Mouse (Mus musculus): ENCODE measurements at regions not wholly inside any gene's neighbourhood (a gene's known extent, or its start where the extent isn't known, plus 50 kb on each side); places are given as distances from the start of the nearest gene placed in this dataset.

GRCm38 (mm10) chr17:14532979-14533314 lies 161.1 kb downstream of the Thbs2 start:
- ATAC-seq (ENCODE audit: low read depth) = peak; percentile 47
- H3K36me3 ChIP-seq (ENCODE audit: control insufficient read depth, insufficient read depth, low read length) = no peaks in the 10 kb centered on the region
- 65% methylated on average over 4 of the region's 4 CpGs for WGBS
- H3K4me2 ChIP-seq (ENCODE audit: low read depth, low read length) = no peak overlapping the region
- H3K4me3 ChIP-seq (ENCODE audit: low read depth, low read length) = no peak overlapping the region
- no peaks in the 10 kb centered on the region for H3K9me3 ChIP-seq (ENCODE audit: control insufficient read depth, low read length)
- H3K4me1 ChIP-seq (ENCODE audit: control insufficient read depth, insufficient read depth, low read length) = 0 out of 2 replicates have a peak, but pooled peaks cover 5% of the 10 kb centered on the region
- no peak overlapping the region for H3K9ac ChIP-seq (ENCODE audit: low read depth, low read length)
- DNase-seq (ENCODE audit: low spot score) = peak; percentile 58
- H3K27ac ChIP-seq (replicated peaks; ENCODE audit: low read depth, low read length) = peak overlapping the region; percentile 44; the same call in 1 of the 2 replicates
- H3K27me3 ChIP-seq (replicated peaks; ENCODE audit: control insufficient read depth, insufficient read depth, low read length) = no peaks in the 10 kb centered on the region; the same call in 1 of the 2 replicates

GRCm38 (mm10) chr17:14532298-14532978 lies 161.6 kb downstream of the Thbs2 start:
- Histone ChIP-seq H3K9me3 (ENCODE audit: control insufficient read depth, low read length) (no peaks in the 10 kb centered on the region), H3K27me3 (replicated peaks; ENCODE audit: control insufficient read depth, insufficient read depth, low read length) (no peaks in the 10 kb centered on the region; the same call in 1 of the 2 replicates), H3K27ac (replicated peaks; ENCODE audit: low read depth, low read length) (peak overlapping the region; percentile 39; the same call in 1 of the 2 replicates), H3K4me2 (ENCODE audit: low read depth, low read length) (no peak overlapping the region), H3K4me3 (ENCODE audit: low read depth, low read length) (no peak overlapping the region), H3K36me3 (ENCODE audit: control insufficient read depth, insufficient read depth, low read length) (no peaks in the 10 kb centered on the region), H3K4me1 (ENCODE audit: control insufficient read depth, insufficient read depth, low read length) (0 out of 2 replicates have a peak, but pooled peaks cover 5% of the 10 kb centered on the region), H3K9ac (ENCODE audit: low read depth, low read length) (no peak overlapping the region)
- ATAC-seq (ENCODE audit: low read depth) = peak; percentile 77
- DNase-seq (ENCODE audit: low spot score) = peak; percentile 71
- 55% methylated on average over 8 of the region's 8 CpGs for WGBS

DNA sequence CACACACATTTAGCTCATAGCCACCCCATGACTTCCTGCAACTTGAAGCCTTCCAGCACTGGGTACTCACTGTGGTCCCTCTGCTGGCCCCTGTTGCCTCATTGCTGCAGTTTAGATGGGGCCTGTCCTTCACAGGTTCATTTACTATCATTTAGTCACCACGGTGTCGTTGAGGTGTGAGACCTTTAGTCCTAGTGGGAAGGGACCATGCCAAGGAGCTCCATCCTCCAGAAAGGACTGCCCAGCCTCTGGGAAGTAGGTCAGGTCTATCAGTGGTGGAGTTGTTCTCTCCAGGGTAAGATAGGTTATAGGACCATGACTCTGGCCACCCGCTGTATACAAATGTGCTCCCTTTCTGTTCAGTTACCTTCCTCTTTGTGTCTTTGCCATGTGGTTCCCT lies 162.2 kb downstream of the Thbs2 start:
- Histone ChIP-seq H3K27ac (replicated peaks; ENCODE audit: low read depth, low read length) (no peak overlapping the region), H3K4me3 (ENCODE audit: low read depth, low read length) (no peak overlapping the region), H3K27me3 (replicated peaks; ENCODE audit: control insufficient read depth, insufficient read depth, low read length) (no peaks in the 10 kb centered on the region; the same call in 1 of the 2 replicates), H3K9me3 (ENCODE audit: control insufficient read depth, low read length) (no peaks in the 10 kb centered on the region), H3K4me2 (ENCODE audit: low read depth, low read length) (no peak overlapping the region), H3K9ac (ENCODE audit: low read depth, low read length) (no peak overlapping the region), H3K4me1 (ENCODE audit: control insufficient read depth, insufficient read depth, low read length) (0 out of 2 replicates have a peak, but pooled peaks cover 5% of the 10 kb centered on the region), H3K36me3 (ENCODE audit: control insufficient read depth, insufficient read depth, low read length) (no peaks in the 10 kb centered on the region)
- no peak for ATAC-seq (ENCODE audit: low read depth)
- no peak for DNase-seq (ENCODE audit: low spot score)
- WGBS = 92% methylated on average over 3 of the region's 3 CpGs

- no peak overlapping the region for H3K4me3 ChIP-seq (ENCODE audit: low read depth, low read length)
- WGBS = 82% methylated on average over 2 of the region's 2 CpGs
- H3K4me1 ChIP-seq (ENCODE audit: control insufficient read depth, insufficient read depth, low read length) = 0 out of 2 replicates have a peak, but pooled peaks cover 5% of the 10 kb centered on the region
- no peak for ATAC-seq (ENCODE audit: low read depth)
- H3K27ac ChIP-seq (replicated peaks; ENCODE audit: low read depth, low read length) = no peak overlapping the region
- no peaks in the 10 kb centered on the region for H3K36me3 ChIP-seq (ENCODE audit: control insufficient read depth, insufficient read depth, low read length)
- H3K9ac ChIP-seq (ENCODE audit: low read depth, low read length) = no peak overlapping the region
- DNase-seq (ENCODE audit: low spot score) = no peak
- no peaks in the 10 kb centered on the region for H3K9me3 ChIP-seq (ENCODE audit: control insufficient read depth, low read length)
- no peaks in the 10 kb centered on the region; the same call in 1 of the 2 replicates for H3K27me3 ChIP-seq (replicated peaks; ENCODE audit: control insufficient read depth, insufficient read depth, low read length)
- no peak overlapping the region for H3K4me2 ChIP-seq (ENCODE audit: low read depth, low read length)
Measured at GRCm38 (mm10) chr17:14527691-14528090, 166.3 kb downstream of the Thbs2 start.

- no peaks in the 10 kb centered on the region for H3K36me3 ChIP-seq (ENCODE audit: control insufficient read depth, insufficient read depth, low read length)
- H3K27me3 ChIP-seq (replicated peaks; ENCODE audit: control insufficient read depth, insufficient read depth, low read length) = peaks cover 8% of the 10 kb centered on the region
- no peak for DNase-seq (ENCODE audit: low spot score)
- H3K9ac ChIP-seq (ENCODE audit: low read depth, low read length) = no peak overlapping the region
- H3K4me1 ChIP-seq (ENCODE audit: control insufficient read depth, insufficient read depth, low read length) = 0 out of 2 replicates have a peak, but pooled peaks cover 5% of the 10 kb centered on the region
- no peak overlapping the region for H3K4me3 ChIP-seq (ENCODE audit: low read depth, low read length)
- no peak overlapping the region for H3K4me2 ChIP-seq (ENCODE audit: low read depth, low read length)
- no peak for ATAC-seq (ENCODE audit: low read depth)
- no peaks in the 10 kb centered on the region for H3K9me3 ChIP-seq (ENCODE audit: control insufficient read depth, low read length)
- WGBS = 77% methylated on average over 7 of the region's 7 CpGs
- H3K27ac ChIP-seq (replicated peaks; ENCODE audit: low read depth, low read length) = no peak overlapping the region; the same call in 1 of the 2 replicates
Measured at GRCm38 (mm10) chr17:14525255-14525654, 168.8 kb downstream of the Thbs2 start.

GRCm38 (mm10) chr17:14524426-14525236 lies 169.4 kb downstream of the Thbs2 start:
- Histone ChIP-seq H3K36me3 (ENCODE audit: control insufficient read depth, insufficient read depth, low read length) (no peaks in the 10 kb centered on the region), H3K4me3 (ENCODE audit: low read depth, low read length) (no peak overlapping the region), H3K9me3 (ENCODE audit: control insufficient read depth, low read length) (no peaks in the 10 kb centered on the region), H3K4me2 (ENCODE audit: low read depth, low read length) (no peak overlapping the region), H3K27ac (replicated peaks; ENCODE audit: low read depth, low read length) (no peak overlapping the region), H3K9ac (ENCODE audit: low read depth, low read length) (no peak overlapping the region), H3K4me1 (ENCODE audit: control insufficient read depth, insufficient read depth, low read length) (0 out of 2 replicates have a peak, but pooled peaks cover 5% of the 10 kb centered on the region), H3K27me3 (replicated peaks; ENCODE audit: control insufficient read depth, insufficient read depth, low read length) (peaks cover 8% of the 10 kb centered on the region)
- peak; percentile 92 for DNase-seq (ENCODE audit: low spot score)
- 44% methylated on average over 13 of the region's 13 CpGs for WGBS
- ATAC-seq (ENCODE audit: low read depth) = no peak

DNA sequence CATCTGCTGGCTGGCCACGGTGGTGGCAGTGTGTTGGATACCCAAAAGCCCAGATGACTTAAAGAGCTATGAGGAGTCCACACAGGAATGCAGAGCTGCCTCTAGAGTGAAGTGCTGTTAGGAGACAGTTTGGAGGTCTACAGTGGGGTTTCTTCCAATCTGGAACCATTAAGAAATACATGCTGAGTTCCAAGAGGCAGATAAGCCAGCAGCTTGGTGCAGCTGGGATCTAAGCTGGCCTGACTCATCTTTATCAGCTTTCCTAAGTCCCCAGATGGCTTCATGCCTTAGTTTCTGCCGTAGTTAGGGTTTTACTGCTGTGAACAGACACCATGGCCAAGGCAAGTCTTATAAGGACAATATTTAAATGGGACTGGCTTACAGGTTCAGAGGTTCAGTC lies 172.0 kb downstream of the Thbs2 start:
- Histone ChIP-seq H3K9ac (ENCODE audit: low read depth, low read length) (no peak overlapping the region), H3K4me2 (ENCODE audit: low read depth, low read length) (no peak overlapping the region), H3K27ac (replicated peaks; ENCODE audit: low read depth, low read length) (no peak overlapping the region), H3K9me3 (ENCODE audit: control insufficient read depth, low read length) (no peaks in the 10 kb centered on the region), H3K4me3 (ENCODE audit: low read depth, low read length) (no peak overlapping the region), H3K36me3 (ENCODE audit: control insufficient read depth, insufficient read depth, low read length) (no peaks in the 10 kb centered on the region), H3K27me3 (replicated peaks; ENCODE audit: control insufficient read depth, insufficient read depth, low read length) (peaks cover 8% of the 10 kb centered on the region; the same call in 1 of the 2 replicates), H3K4me1 (ENCODE audit: control insufficient read depth, insufficient read depth, low read length) (peaks cover 5% of the 10 kb centered on the region; the same call in 1 of the 2 replicates)
- ATAC-seq (ENCODE audit: low read depth) (no peak), DNase-seq (ENCODE audit: low spot score) (no peak)
- 71% methylated on average over 2 of the region's 2 CpGs for WGBS

GRCm38 (mm10) chr17:14520565-14520964 lies 173.5 kb downstream of the Thbs2 start:
- H3K4me1 ChIP-seq (ENCODE audit: control insufficient read depth, insufficient read depth, low read length) = peaks cover 4% of the 10 kb centered on the region; the same call in 1 of the 2 replicates
- no peak overlapping the region for H3K9ac ChIP-seq (ENCODE audit: low read depth, low read length)
- 15% methylated on average over 5 of the region's 5 CpGs for WGBS

More at GRCm38 (mm10) chr17:14520565-14520964, 173.5 kb downstream of the Thbs2 start:
- H3K27me3 ChIP-seq (replicated peaks; ENCODE audit: control insufficient read depth, insufficient read depth, low read length) = peaks cover 8% of the 10 kb centered on the region; the same call in 1 of the 2 replicates
- peak; percentile 89 for DNase-seq (ENCODE audit: low spot score)
- no peak overlapping the region for H3K4me3 ChIP-seq (ENCODE audit: low read depth, low read length)
- no peak overlapping the region for H3K4me2 ChIP-seq (ENCODE audit: low read depth, low read length)
- no peak overlapping the region for H3K27ac ChIP-seq (replicated peaks; ENCODE audit: low read depth, low read length)
- H3K36me3 ChIP-seq (ENCODE audit: control insufficient read depth, insufficient read depth, low read length) = no peaks in the 10 kb centered on the region
- no peaks in the 10 kb centered on the region for H3K9me3 ChIP-seq (ENCODE audit: control insufficient read depth, low read length)
- no peak for ATAC-seq (ENCODE audit: low read depth)

Data from embryonic facial prominence, embryonic 14.5 days (tissue).